Mouse (Mus musculus) lung, embryonic 15.5 days (tissue): ENCODE results near the gene Ms4a4a. TPM values are rescaled to one million over a fixed set of nuclear protein-coding genes. Genes with fewer than 3 reads are reported as not detected.

Source experiments
- polyA plus RNA-seq: library from polyadenylated mRNA; unstranded; fragments of >200 nt; fragmentation: Nextera tagmentation; extraction: Ambion mirVana; gene quantifications from 2 replicates; pipeline ENCODE4 v1.2.1, GENCODE M21; 2015

The Ms4a4a gene
- polyA plus RNA-seq, 1 experiment from 2014 or later, result 6.4 TPM

Other genes with a start within 250 kb of the Ms4a4a start
- gene 1700017D01Rik, start 244.6 kb upstream of the Ms4a4a start, polyA plus RNA-seq, result not detected in 2 replicates
- gene 1700025F22Rik, start 210.2 kb upstream of the Ms4a4a start, polyA plus RNA-seq, result not detected in 2 replicates
- gene Ms4a13, start 178.8 kb upstream of the Ms4a4a start, polyA plus RNA-seq, result not detected in 2 replicates
- not detected in 2 replicates for gene Ms4a12, start 143.1 kb upstream of the Ms4a4a start, polyA plus RNA-seq
- not detected in 2 replicates for gene Ms4a1, start 109.3 kb upstream of the Ms4a4a start, polyA plus RNA-seq
- gene Ms4a5, start 91.7 kb upstream of the Ms4a4a start, polyA plus RNA-seq, result not detected in 2 replicates
- 0.05 and 0.06 TPM in 2 replicates for gene Ms4a14, start 61.1 kb upstream of the Ms4a4a start, polyA plus RNA-seq
- gene Ms4a7, start 39.4 kb upstream of the Ms4a4a start, polyA plus RNA-seq, result 4.4 and 4.6 TPM in 2 replicates
- gene Ms4a4c, start 29.2 kb downstream of the Ms4a4a start, polyA plus RNA-seq, result 1.2 and 1.9 TPM in 2 replicates
- gene Ms4a4b, start 68.0 kb downstream of the Ms4a4a start, polyA plus RNA-seq, result 0.04 and 0.69 TPM in 2 replicates
- 6.0 and 7.9 TPM in 2 replicates for gene Ms4a6c, start 93.8 kb downstream of the Ms4a4a start, polyA plus RNA-seq
- 0.22 TPM in 1 of 2 replicates, not detected in the other for gene Gm8369, start 110.4 kb downstream of the Ms4a4a start, polyA plus RNA-seq
- 4.9 and 7.1 TPM in 2 replicates for gene Ms4a6b, start 141.0 kb downstream of the Ms4a4a start, polyA plus RNA-seq
- 1.2 and 1.4 TPM in 2 replicates for gene Ms4a4d, start 161.3 kb downstream of the Ms4a4a start, polyA plus RNA-seq
- gene Ms4a6d, start 229.3 kb downstream of the Ms4a4a start, polyA plus RNA-seq, result 4.6 and 6.4 TPM in 2 replicates
- gene Ms4a2, start 248.2 kb downstream of the Ms4a4a start, polyA plus RNA-seq, result 0.17 and 0.23 TPM in 2 replicates